Mouse (Mus musculus) G1E (cell line): ENCODE measurements at regions not wholly inside any gene's neighbourhood (a gene's known extent, or its start where the extent isn't known, plus 50 kb on each side); places are given as distances from the start of the nearest gene placed in this dataset.

Experiments
- CTCF ChIP-seq: IDR thresholded peaks from 2 replicates; pipeline ENCODE4 v1.5.1; 2012; ENCODE audit warnings: low read depth, low read length, inconsistent platforms, mixed read lengths
- GATA1 ChIP-seq: IDR thresholded peaks from 2 replicates; pipeline ENCODE4 v1.6.1; 2012; ENCODE audit warnings: borderline replicate concordance, low read length, inconsistent platforms, mixed read lengths
- POLR2AphosphoS5 ChIP-seq: IDR thresholded peaks from 2 replicates; pipeline ENCODE4 v1.6.1; 2012; ENCODE audit warnings: low read depth, low read length, inconsistent platforms; ENCODE audit not compliant: insufficient replicate concordance
- TAL1 ChIP-seq: conservative IDR thresholded peaks from 2 replicates; pipeline ENCODE4 v1.6.1; 2012; ENCODE audit warnings: low read depth, low read length, inconsistent platforms, mixed read lengths

- TF ChIP-seq CTCF (no peak), GATA1 (no peak), POLR2AphosphoS5 (no peak), TAL1 (no peak)
Measured at GRCm38 (mm10) chr17:45798996-45799395, 65.4 kb upstream of the 1600014C23Rik start.
